Mouse (Mus musculus): Measurements from ENCODE around the gene Trim80. TPM values are rescaled to one million over a fixed set of nuclear protein-coding genes. Genes with fewer than 3 reads are reported as not detected.
A peak's percentile ranks its signal among the peaks of the same experiment; 100 is the strongest.
"Not testable (repeated sequence)": the region's sequence is repeated elsewhere in the genome, so short reads cannot be mapped to it uniquely, and the experiment has no call there.

Trim80 gene
- total RNA-seq, 2 experiments from 2014 or later, result not detected

DNA sequence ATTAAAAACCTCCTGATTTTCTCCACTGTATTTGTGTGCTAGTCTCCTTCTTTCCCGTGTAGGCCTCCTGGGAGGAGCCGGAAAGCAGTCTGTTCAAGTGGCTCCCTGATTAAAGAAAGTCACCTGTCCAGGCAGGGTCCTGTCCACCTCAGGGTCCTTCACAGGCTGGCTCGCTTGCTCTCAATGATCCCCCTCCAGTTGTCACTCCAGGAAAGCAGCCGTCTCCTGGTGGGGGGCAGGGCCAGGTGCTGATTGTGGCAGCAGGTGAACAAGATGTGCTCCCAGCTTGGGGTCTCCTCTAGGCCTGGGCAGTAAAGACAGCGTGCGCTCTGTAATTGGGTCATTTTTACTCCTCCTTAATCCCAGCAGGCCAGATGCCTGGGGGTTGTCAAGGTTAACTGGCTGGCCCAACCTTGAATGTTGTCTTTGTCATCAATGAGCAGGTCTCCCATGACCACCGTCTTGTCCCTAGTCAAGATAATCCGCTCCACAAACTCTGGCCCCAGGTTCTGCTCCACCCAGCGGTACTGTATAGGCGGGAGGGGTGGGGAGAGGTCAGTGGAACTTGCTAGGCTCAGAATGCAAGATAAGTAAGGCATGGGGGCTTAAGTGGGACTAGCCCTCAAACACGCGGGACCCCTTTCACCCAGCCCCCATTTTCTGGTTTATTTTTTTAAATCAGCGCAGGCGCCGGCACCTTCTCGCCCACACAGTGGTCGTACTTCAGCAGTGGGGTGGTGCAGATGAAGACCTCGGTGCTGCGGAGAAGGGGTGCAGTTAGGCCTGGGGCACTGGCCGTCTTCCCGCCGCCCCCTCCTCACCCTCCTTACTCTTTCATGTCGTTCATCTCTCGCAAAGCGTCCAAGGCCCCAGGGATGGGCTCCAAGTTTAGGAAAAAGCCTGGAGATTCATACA, 50.4 kb downstream of the Trim80 start:
- ATAC-seq (replicated peaks; ENCODE audit: low FRiP score, poor library complexity, severe bottlenecking), result 0 out of 2 replicates have a peak, but pooled peaks have one; percentile 3

DNA sequence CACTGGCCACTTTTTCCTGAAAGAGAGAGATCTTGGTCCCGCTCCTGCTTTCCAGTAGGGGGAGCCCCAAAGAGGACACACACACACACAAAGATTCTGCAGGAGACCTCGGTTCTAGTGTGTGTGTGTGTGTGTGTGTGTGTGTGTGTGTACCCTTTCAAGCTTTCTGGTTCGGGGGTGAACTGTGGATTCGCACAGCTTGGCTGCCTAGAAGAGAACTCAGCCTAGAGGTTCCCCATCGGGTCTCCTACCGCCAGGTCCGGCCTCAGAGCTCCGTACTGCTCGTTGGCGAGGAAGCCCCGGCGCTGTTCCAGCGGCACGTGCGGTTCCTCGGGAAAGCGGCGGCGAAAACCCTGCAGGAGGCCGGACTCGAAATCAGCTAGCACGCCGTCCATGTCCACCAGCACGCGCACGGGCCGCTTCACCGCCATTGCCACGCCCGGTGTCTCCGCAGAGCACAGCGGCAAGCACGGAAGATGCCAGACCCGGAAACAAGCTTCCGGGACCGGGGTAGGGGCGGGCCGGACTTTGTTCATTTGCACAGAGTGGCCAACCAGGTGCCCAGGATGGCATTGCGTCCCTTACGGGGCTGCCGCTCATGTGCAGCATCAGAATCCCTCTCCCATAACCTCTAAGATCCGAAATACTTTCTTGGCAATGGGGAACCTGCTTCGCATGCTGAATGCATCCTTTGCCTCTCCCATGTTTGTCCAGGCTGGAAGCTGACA, 51.2 kb downstream of the Trim80 start, which contains the start of gene Nt5c:
Gene Nt5c, minus strand, starts transcription at position 507 of the 728 bp plus-strand sequence.
- ATAC-seq (replicated peaks; ENCODE audit: low FRiP score, poor library complexity, severe bottlenecking), result peak; percentile 90

DNA sequence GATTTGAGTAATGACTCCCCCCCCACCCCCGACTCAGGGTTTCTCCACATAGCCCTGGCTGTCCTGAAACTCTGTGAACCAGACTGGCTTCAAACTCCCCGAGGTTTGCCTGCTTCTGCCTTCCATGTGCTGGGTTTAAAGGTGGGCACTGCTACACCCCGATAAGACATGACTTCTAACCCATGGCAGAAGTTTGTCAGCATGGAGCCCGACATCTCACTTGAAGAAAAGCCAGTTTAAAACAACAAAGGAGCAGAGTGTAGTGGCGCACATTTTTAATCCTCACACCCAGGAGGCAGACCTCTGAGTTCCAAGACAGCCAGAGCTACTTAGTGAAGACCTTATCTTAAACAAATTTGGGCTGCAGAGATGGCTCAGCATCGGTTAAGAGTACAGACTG, 52.0 kb downstream of the Trim80 start:
- no peak for ATAC-seq (replicated peaks; ENCODE audit: low FRiP score, poor library complexity, severe bottlenecking)

- not testable (repeated sequence) for ATAC-seq (replicated peaks; ENCODE audit: low FRiP score, poor library complexity, severe bottlenecking)
Observed at GRCm38 (mm10) chr11:115496559-115496958, 56.2 kb downstream of the Trim80 start.

Other genes with a start within 250 kb of the Trim80 start
- not detected in 2 replicates for gene Grin2c, start 173.3 kb upstream of the Trim80 start, total RNA-seq (2015; ENCODE audit: low replicate concordance)
- gene Grin2c, start 173.3 kb upstream of the Trim80 start, total RNA-seq (2017; ENCODE audit: low replicate concordance), result not detected in 2 replicates
- gene Fdxr, start 163.5 kb upstream of the Trim80 start, total RNA-seq (2015; ENCODE audit: low replicate concordance), result 1.3 and 16.6 TPM in 2 replicates
- gene Fdxr, start 163.5 kb upstream of the Trim80 start, total RNA-seq (2017; ENCODE audit: low replicate concordance), result 1.4 and 3.2 TPM in 2 replicates
- gene Fads6, start 142.9 kb upstream of the Trim80 start, total RNA-seq (2015; ENCODE audit: low replicate concordance), result not detected in 2 replicates
- gene Fads6, start 142.9 kb upstream of the Trim80 start, total RNA-seq (2017; ENCODE audit: low replicate concordance), result 0.45 and 0.64 TPM in 2 replicates
- not detected in 2 replicates for gene Otop2, start 133.4 kb upstream of the Trim80 start, total RNA-seq (2015; ENCODE audit: low replicate concordance)
- not detected in 2 replicates for gene Otop2, start 133.4 kb upstream of the Trim80 start, total RNA-seq (2017; ENCODE audit: low replicate concordance)
- gene Ush1g, start 118.5 kb upstream of the Trim80 start, total RNA-seq (2015; ENCODE audit: low replicate concordance), result not detected in 2 replicates
- gene Ush1g, start 118.5 kb upstream of the Trim80 start, total RNA-seq (2017; ENCODE audit: low replicate concordance), result not detected in 2 replicates
- not detected in 2 replicates for gene Otop3, start 105.8 kb upstream of the Trim80 start, total RNA-seq (2015; ENCODE audit: low replicate concordance)
- gene Otop3, start 105.8 kb upstream of the Trim80 start, total RNA-seq (2017; ENCODE audit: low replicate concordance), result not detected in 2 replicates
- gene Hid1, start 72.8 kb upstream of the Trim80 start, total RNA-seq (2015; ENCODE audit: low replicate concordance), result not detected in 2 replicates
- gene Hid1, start 72.8 kb upstream of the Trim80 start, total RNA-seq (2017; ENCODE audit: low replicate concordance), result not detected in 2 replicates
- not detected in 2 replicates for gene Cdr2l, start 58.6 kb upstream of the Trim80 start, total RNA-seq (2015; ENCODE audit: low replicate concordance)
- not detected in 2 replicates for gene Cdr2l, start 58.6 kb upstream of the Trim80 start, total RNA-seq (2017; ENCODE audit: low replicate concordance)
- gene Mrpl58, start 36.8 kb upstream of the Trim80 start, total RNA-seq (2015; ENCODE audit: low replicate concordance), result 12.6 and 24.1 TPM in 2 replicates
- 16.6 and 30.3 TPM in 2 replicates for gene Mrpl58, start 36.8 kb upstream of the Trim80 start, total RNA-seq (2017; ENCODE audit: low replicate concordance)
- gene Atp5h, start 20.6 kb upstream of the Trim80 start, total RNA-seq (2015; ENCODE audit: low replicate concordance), result 520 and 620 TPM in 2 replicates
- gene Atp5h, start 20.6 kb upstream of the Trim80 start, total RNA-seq (2017; ENCODE audit: low replicate concordance), result 410 and 415 TPM in 2 replicates
- gene Kctd2, start 20.4 kb upstream of the Trim80 start, total RNA-seq (2015; ENCODE audit: low replicate concordance), result 4.2 and 14.1 TPM in 2 replicates
- gene Kctd2, start 20.4 kb upstream of the Trim80 start, total RNA-seq (2017; ENCODE audit: low replicate concordance), result 8.3 and 16.9 TPM in 2 replicates
- gene Slc16a5, start 21.9 kb downstream of the Trim80 start, total RNA-seq (2015; ENCODE audit: low replicate concordance), result not detected in 2 replicates
- gene Slc16a5, start 21.9 kb downstream of the Trim80 start, total RNA-seq (2017; ENCODE audit: low replicate concordance), result 1.0 TPM in 1 of 2 replicates, not detected in the other
- 1.8 TPM in 1 of 2 replicates, not detected in the other for gene Armc7, start 35.1 kb downstream of the Trim80 start, total RNA-seq (2015; ENCODE audit: low replicate concordance)
- 2.7 TPM in 2 replicates for gene Armc7, start 35.1 kb downstream of the Trim80 start, total RNA-seq (2017; ENCODE audit: low replicate concordance)
- gene Nt5c, start 51.3 kb downstream of the Trim80 start, total RNA-seq (2015; ENCODE audit: low replicate concordance), result 13.0 and 22.3 TPM in 2 replicates
- gene Nt5c, start 51.3 kb downstream of the Trim80 start, total RNA-seq (2017; ENCODE audit: low replicate concordance), result 9.8 and 37.2 TPM in 2 replicates
- gene Jpt1, start 73.8 kb downstream of the Trim80 start, total RNA-seq (2015; ENCODE audit: low replicate concordance), result 168 and 177 TPM in 2 replicates
- gene Jpt1, start 73.8 kb downstream of the Trim80 start, total RNA-seq (2017; ENCODE audit: low replicate concordance), result 225 and 235 TPM in 2 replicates
- 450 and 609 TPM in 2 replicates for gene Sumo2, start 95.7 kb downstream of the Trim80 start, total RNA-seq (2015; ENCODE audit: low replicate concordance)
- gene Sumo2, start 95.7 kb downstream of the Trim80 start, total RNA-seq (2017; ENCODE audit: low replicate concordance), result 286 and 389 TPM in 2 replicates
- 78.9 and 133 TPM in 2 replicates for gene Nup85, start 123.9 kb downstream of the Trim80 start, total RNA-seq (2015; ENCODE audit: low replicate concordance)
- gene Nup85, start 123.9 kb downstream of the Trim80 start, total RNA-seq (2017; ENCODE audit: low replicate concordance), result 141 and 174 TPM in 2 replicates
- gene Mrps7, start 163.4 kb downstream of the Trim80 start, total RNA-seq (2015; ENCODE audit: low replicate concordance), result 10.1 and 22.2 TPM in 2 replicates
- gene Mrps7, start 163.4 kb downstream of the Trim80 start, total RNA-seq (2017; ENCODE audit: low replicate concordance), result 5.1 and 12.3 TPM in 2 replicates
- gene Gga3, start 163.5 kb downstream of the Trim80 start, total RNA-seq (2015; ENCODE audit: low replicate concordance), result 18.0 and 20.9 TPM in 2 replicates
- gene Gga3, start 163.5 kb downstream of the Trim80 start, total RNA-seq (2017; ENCODE audit: low replicate concordance), result 20.7 and 33.2 TPM in 2 replicates
- 62.3 and 66.7 TPM in 2 replicates for gene Mif4gd, start 172.4 kb downstream of the Trim80 start, total RNA-seq (2015; ENCODE audit: low replicate concordance)
- 36.5 and 69.8 TPM in 2 replicates for gene Mif4gd, start 172.4 kb downstream of the Trim80 start, total RNA-seq (2017; ENCODE audit: low replicate concordance)
- 3.2 and 7.1 TPM in 2 replicates for gene Slc25a19, start 187.8 kb downstream of the Trim80 start, total RNA-seq (2015; ENCODE audit: low replicate concordance)
- gene Slc25a19, start 187.8 kb downstream of the Trim80 start, total RNA-seq (2017; ENCODE audit: low replicate concordance), result 2.0 and 6.4 TPM in 2 replicates